Mouse (Mus musculus): ENCODE measurements around the gene Eepd1.
A peak's percentile ranks its signal among the peaks of the same experiment; 100 is the strongest.

The Eepd1 gene

DNA sequence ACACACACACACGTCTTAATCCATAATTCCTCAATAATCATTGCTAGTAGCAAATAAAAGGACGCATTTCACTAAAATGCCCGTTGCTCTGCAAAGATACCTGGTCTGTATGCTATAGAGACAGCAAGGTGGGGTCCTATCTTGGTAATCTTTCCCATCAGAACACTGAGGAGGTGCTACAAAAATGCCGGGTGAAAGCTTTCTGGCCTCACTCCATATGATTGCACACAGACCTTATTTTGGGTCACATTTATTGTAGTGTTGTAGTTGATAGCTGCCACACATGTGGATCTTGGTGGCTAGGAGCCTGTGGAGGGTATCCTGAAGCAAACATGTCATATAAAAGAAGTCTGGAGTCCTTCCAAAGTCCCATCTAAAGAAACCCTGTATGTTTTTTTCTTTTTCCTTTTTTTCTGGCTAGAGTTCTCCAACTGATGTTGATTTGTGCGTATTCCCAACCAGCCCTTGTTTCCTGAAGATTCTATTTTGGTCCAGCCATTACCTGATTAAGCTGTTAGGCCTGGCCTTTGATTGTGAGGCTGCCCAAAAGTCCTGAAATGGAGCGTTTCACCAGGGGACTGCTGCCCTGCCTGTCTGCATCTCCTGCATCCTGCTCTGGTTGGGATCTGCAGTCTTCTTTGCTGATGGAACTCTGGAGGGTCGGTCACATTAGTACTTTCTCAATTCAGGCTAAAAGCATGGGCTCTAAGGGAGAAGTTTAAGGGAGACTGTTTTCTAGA, 8.0 kb downstream of the Eepd1 start:
- DNase-seq, result peak; percentile 24

GRCm38 (mm10) chr9:25490278-25491145, 9.2 kb downstream of the Eepd1 start:
- no peak for DNase-seq

DNA sequence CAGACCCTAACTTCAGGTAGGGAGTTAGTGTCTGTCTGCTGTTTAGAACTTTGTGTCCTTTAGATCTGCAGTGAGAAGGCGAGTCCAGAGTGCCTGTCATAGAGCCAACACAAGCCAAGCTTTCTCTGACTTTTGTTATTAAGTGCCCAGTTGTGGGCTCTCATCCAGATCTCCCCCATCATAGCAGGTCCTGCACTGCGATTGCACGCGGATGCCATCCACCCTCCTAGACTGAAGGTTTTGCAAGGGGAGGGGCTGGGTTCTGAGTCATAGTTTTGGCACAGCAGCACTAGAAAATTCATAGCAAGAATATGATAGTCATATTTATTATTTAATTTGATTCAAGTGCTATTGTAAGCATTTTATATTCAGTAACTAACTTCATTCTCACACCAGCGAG, 12.6 kb downstream of the Eepd1 start:
- no peak for DNase-seq

DNA sequence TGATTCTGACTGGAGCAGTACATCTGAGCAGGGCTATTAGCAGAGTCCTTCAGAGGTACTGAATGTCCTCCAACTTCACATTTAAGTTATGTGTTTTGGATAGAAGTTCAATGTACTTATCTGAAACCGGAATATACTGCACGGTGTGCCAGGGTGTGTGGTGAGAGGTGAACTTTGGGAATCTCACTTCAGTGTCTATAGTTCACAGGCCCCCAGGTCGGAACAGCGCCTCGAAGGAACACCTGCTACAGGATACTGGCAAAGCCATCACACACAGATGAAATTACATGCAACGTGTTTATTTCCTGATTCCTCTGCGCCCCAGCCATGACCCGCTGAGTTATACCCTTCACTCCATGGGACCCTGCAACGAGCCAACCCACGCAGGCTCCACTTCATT, 14.3 kb downstream of the Eepd1 start:
- no peak for DNase-seq

DNA sequence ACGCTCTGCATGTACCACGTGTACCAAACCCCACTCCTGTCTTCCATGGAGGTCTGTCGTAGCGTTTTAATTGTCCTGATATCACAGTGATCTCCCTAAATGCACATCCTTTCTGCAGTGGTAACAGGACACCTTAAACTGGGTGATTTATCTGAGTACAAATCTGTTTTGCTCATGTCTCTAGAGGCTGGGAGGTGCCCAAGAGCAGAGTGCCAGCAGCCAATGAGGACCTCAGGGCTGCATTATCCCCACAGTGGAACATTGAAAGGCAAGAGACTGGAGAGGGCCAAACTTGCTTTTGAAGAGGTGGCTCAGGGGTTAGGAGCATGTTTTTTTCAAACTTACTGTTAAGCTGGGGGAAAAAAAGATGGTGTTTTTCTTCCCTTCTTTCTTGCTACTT, 14.8 kb downstream of the Eepd1 start:
- no peak for DNase-seq

- DNase-seq, result no peak
Measured at GRCm38 (mm10) chr9:25496703-25497102, 15.4 kb downstream of the Eepd1 start.

DNA sequence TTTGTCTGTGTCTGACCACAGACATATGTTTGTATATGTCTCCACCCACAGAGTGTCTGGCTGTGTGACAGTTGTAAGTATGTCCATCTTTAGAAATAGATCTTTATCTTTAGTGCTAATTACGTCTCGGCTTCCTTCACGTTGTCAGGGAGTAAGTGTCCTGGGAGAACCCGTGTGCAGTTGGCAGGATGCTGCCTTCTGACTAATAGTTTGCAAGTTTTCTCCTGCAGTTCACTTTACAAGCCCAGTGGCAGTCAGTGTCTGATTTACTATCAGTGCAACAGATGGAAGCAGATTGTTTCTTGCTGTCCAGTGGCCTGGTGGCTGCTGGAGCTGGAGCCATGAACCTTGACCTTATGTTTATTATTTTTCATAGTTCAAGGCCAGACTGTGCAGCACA, 17.4 kb downstream of the Eepd1 start:
- DNase-seq, result peak; percentile 68

- DNase-seq, result no peak
Measured at GRCm38 (mm10) chr9:25499306-25499705, 18.0 kb downstream of the Eepd1 start.

DNA sequence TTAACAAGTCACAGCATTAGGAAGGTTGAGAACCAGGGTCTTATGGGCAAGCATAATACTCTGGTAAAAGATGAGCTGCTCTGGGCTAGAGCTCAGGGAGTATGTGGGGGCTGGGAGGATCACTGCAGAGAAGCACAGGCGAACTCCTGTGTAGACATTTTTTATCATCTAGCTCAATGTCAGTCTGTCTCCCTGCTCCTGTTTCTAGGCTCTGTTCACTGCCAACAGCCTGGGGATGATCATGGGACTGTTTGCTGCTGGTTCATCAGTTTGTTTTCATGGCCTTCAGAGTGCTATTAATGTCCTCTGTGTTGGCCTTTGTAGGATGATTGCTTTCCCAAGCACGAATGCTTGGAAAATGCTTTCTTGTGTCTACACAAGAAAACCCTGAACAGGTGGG, 18.7 kb downstream of the Eepd1 start:
- DNase-seq, result no peak

- peak; percentile 20 for DNase-seq
Measured at GRCm38 (mm10) chr9:25508825-25509224, 27.5 kb downstream of the Eepd1 start.

DNA sequence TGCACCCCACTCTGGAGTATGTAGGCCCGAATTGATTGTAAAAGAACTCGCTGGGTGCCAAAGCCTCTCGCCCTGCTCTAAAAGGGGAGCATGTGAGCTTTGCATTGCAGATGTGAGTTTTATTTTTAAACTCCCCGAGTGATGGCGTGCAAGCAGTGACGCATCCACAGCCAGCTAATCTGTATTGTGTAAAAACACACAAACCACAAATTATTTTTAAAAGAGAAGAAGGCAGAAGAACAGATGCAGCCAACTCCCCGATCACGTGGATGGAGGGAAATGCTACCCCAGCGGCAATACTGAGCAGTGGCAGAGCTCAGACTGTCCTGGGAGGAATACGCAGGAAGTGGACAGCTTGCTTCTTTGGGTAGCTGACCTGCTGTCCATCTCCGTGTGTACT, 29.2 kb downstream of the Eepd1 start:
- DNase-seq, result no peak

GRCm38 (mm10) chr9:25513050-25513449, 31.7 kb downstream of the Eepd1 start:
- peak; percentile 52 for DNase-seq

GRCm38 (mm10) chr9:25513556-25513955, 32.2 kb downstream of the Eepd1 start:
- DNase-seq, result no peak

- no peak for DNase-seq
Measured at GRCm38 (mm10) chr9:25516640-25517039, 35.3 kb downstream of the Eepd1 start.

GRCm38 (mm10) chr9:25517982-25518381, 36.6 kb downstream of the Eepd1 start:
- peak; percentile 38 for DNase-seq

GRCm38 (mm10) chr9:25519193-25519592, 37.8 kb downstream of the Eepd1 start:
- peak; percentile 35 for DNase-seq

GRCm38 (mm10) chr9:25520826-25521225, 39.5 kb downstream of the Eepd1 start:
- no peak for DNase-seq

DNA sequence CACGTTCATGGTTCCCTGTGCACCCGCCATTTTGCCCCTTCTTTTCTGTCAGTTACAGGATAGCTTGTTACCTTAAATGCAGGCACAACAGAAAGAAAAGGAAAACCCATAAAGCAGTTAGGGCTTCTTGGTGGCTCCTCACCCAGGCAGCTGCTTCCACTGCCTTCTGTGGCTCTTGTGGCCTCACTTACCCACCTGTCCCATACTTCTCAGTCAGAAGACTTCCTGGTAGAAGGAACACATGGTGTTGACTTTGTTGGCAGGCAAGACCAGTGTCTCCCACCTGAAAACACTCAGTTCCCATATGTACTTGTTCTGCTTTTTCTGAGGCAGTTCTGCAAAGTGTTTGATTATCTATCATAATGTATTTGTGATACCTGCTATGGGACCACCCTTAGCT, 40.5 kb downstream of the Eepd1 start:
- DNase-seq, result no peak

GRCm38 (mm10) chr9:25526516-25526915, 45.2 kb downstream of the Eepd1 start:
- DNase-seq, result no peak

DNA sequence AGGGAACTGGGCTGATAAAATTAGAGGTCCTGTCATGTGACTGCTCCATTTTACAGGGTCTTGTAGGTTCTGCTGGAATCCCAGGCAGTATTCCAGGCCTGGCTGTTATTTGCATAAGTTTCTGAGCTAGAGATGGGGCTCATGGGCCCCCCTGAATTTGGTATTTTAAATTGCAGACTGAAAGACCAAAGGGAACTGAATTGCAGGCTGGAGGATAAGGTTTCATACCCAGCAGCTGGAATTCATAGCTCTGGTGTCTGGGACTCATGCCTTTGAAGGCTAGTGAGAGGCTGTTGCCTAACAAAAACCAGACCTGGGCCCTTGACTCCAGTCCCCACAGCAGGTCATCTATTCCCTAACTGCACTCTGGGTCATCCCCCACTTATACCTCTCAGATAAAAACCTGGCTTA, 45.6 kb downstream of the Eepd1 start:
- no peak for DNase-seq

DNA sequence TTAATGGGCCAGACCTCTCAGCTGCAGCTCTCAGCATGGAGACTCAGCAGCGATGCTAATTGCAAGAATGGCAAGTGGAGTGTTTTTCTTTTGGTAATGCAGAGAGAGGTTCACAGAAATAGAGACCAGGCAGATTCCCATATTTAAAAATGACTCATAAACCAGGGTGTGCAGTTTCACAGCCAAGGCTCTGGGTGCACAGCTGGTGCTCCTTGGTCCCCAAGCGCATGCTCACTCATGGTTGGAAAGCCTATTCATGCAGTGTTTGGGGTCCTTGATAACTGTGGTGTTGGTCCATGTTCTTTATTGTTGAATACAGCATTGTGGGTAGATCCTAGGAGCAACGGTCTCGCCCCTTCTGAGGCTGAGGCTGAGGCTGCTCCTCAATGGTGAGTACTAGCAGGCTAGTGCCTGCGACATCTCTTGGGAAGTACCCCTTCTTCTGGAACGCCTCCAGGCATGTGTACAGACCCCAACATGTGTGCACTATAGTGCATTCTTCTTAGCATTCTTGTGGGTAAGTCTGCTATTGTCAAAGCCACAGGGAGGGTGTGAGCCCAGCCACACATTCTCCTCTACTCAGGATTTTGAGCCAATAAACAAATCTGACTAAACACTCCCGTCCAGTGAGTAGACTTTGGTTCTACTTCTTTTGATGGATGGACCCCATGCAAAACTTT, 46.2 kb downstream of the Eepd1 start:
- no peak for DNase-seq

GRCm38 (mm10) chr9:25531627-25532026, 50.3 kb downstream of the Eepd1 start:
- no peak for DNase-seq

GRCm38 (mm10) chr9:25532105-25532504, 50.8 kb downstream of the Eepd1 start:
- no peak for DNase-seq

DNA sequence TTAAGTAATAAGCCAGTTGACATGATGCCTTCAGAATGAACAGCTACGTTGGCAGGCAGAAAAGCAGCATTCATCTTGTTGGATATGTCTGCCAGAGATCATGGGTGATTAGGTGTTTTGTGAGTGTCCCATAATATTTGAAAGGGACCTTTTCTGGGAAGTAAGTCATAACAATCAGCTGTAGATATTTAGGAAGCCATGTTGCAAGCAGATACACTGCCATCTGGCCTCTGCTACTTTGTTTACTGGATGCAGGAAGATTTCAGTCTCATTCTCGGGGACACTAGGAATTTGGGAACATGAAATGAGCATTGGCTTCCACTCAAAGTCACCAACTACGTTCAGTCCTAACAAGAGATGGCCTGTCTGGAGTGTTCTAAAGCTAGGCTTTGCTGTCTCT, 54.1 kb downstream of the Eepd1 start:
- DNase-seq, result no peak
